Mouse (Mus musculus) spleen, adult 12 weeks (tissue): ENCODE measurements around the gene Sema3g.

Experiments
- DNase-seq: peaks from one replicate; pipeline ENCODE4 v3.0.0; 2022; ENCODE audit warnings: low spot score

The Sema3g gene

GRCm38 (mm10) chr14:31217666-31218065 is at the start of gene Sema3g:
Gene Sema3g, plus strand, starts transcription at chr14:31217860.
- no peak for DNase-seq

GRCm38 (mm10) chr14:31168425-31168824 is 49.2 kb upstream of the Sema3g start, which contains the start of gene Stab1:
Gene Stab1, minus strand, starts transcription at chr14:31168641.
- DNase-seq: no peak

GRCm38 (mm10) chr14:31169508-31169907 is 48.2 kb upstream of the Sema3g start:
- DNase-seq: no peak

GRCm38 (mm10) chr14:31170963-31171362 is 46.7 kb upstream of the Sema3g start:
- DNase-seq: no peak

GRCm38 (mm10) chr14:31171386-31171785 is 46.3 kb upstream of the Sema3g start:
- DNase-seq: no peak

GRCm38 (mm10) chr14:31171821-31172220 is 45.8 kb upstream of the Sema3g start:
- DNase-seq: no peak

GRCm38 (mm10) chr14:31172781-31173455 is 44.7 kb upstream of the Sema3g start:
- DNase-seq: no peak

GRCm38 (mm10) chr14:31173537-31173936 is 44.1 kb upstream of the Sema3g start:
- no peak for DNase-seq

- DNase-seq: no peak
These were observed 40.4 kb upstream of the Sema3g start for GRCm38 (mm10) chr14:31177287-31177686.

- DNase-seq: no peak
These were observed 39.9 kb upstream of the Sema3g start for GRCm38 (mm10) chr14:31177715-31178114.

GRCm38 (mm10) chr14:31179677-31180365 is 37.8 kb upstream of the Sema3g start:
- DNase-seq: no peak

GRCm38 (mm10) chr14:31181512-31181911 is 36.1 kb upstream of the Sema3g start:
- no peak for DNase-seq

- DNase-seq: no peak
These were observed 34.8 kb upstream of the Sema3g start for GRCm38 (mm10) chr14:31182786-31183290.

GRCm38 (mm10) chr14:31183541-31183940 is 34.1 kb upstream of the Sema3g start:
- no peak for DNase-seq

- DNase-seq: no peak
These were observed 33.5 kb upstream of the Sema3g start for GRCm38 (mm10) chr14:31184195-31184594.

- DNase-seq: no peak
These were observed 31.0 kb upstream of the Sema3g start for GRCm38 (mm10) chr14:31186656-31187055.

GRCm38 (mm10) chr14:31188771-31189181 is 28.9 kb upstream of the Sema3g start:
- no peak for DNase-seq

- DNase-seq: no peak
These were observed 28.3 kb upstream of the Sema3g start for GRCm38 (mm10) chr14:31189348-31189747.

- no peak for DNase-seq
These were observed 25.7 kb upstream of the Sema3g start for GRCm38 (mm10) chr14:31191936-31192335.

GRCm38 (mm10) chr14:31193791-31194190 is 23.9 kb upstream of the Sema3g start:
- DNase-seq: no peak

- no peak for DNase-seq
These were observed 23.2 kb upstream of the Sema3g start for GRCm38 (mm10) chr14:31194441-31194840.

GRCm38 (mm10) chr14:31194891-31195513 is 22.7 kb upstream of the Sema3g start:
- DNase-seq: no peak

- no peak for DNase-seq
These were observed 22.1 kb upstream of the Sema3g start for GRCm38 (mm10) chr14:31195521-31195920.
